Mouse (Mus musculus) adrenal gland, postnatal 4 days (tissue): ENCODE measurements around the gene Os9. TPM values are rescaled to one million over a fixed set of nuclear protein-coding genes. Genes with fewer than 3 reads are reported as not detected.
"Not testable (repeated sequence)": the region's sequence is repeated elsewhere in the genome, so short reads cannot be mapped to it uniquely, and the experiment has no call there.

Experiments
- DNase-seq, 2 experiments: peaks; one replicate each; pipeline ENCODE4 v3.0.0; 2021 to 2022; ENCODE audit warnings: low spot score in 2 of 2, mixed read lengths in 2 of 2
- long read RNA-seq, 2 experiments: library from polyadenylated mRNA; stranded (forward); transcript quantifications; one replicate each; pipeline ENCODE4 v2.0.0; 2021
- total RNA-seq, 2 experiments: library from RNA; stranded (reverse); gene quantifications; 2 replicates each; pipeline ENCODE4 v1.2.3; 2021

The Os9 gene
- total RNA-seq = 100 to 1,000 TPM; 109 to 112 TPM
- long read RNA-seq, experiment 1, transcript Os9-201 (14 exons, 2,458 nt) = major isoform, 81 of 177 reads
- long read RNA-seq, experiment 1, transcript Os9-202 (15 exons, 2,627 nt) = minor isoform, 70 of 177 reads
- long read RNA-seq, experiment 1, partial matches to known transcripts = 12 of 177 reads
- long read RNA-seq, experiment 1, other reads (novel, unspliced or antisense) = 14 of 177 reads
- long read RNA-seq, experiment 2, transcript Os9-201 (14 exons, 2,458 nt) = major isoform, 140 of 314 reads
- long read RNA-seq, experiment 2, transcript Os9-202 (15 exons, 2,627 nt) = minor isoform, 127 of 314 reads
- long read RNA-seq, experiment 2, partial matches to known transcripts = 34 of 314 reads
- long read RNA-seq, experiment 2, other reads (novel, unspliced or antisense) = 13 of 314 reads

- peak; percentile 79 to 92 for DNase-seq
Measured at GRCm38 (mm10) chr10:127121066-127121477, at the start of gene Os9. Gene Os9 (minus strand): TSS chr10:127121131.

GRCm38 (mm10) chr10:127170002-127170401, 49.1 kb upstream of the Os9 start:
- DNase-seq = no peak

- DNase-seq = no peak
Measured at GRCm38 (mm10) chr10:127167614-127168192, 46.8 kb upstream of the Os9 start.

- DNase-seq = no peak
Measured at GRCm38 (mm10) chr10:127166771-127167613, 46.1 kb upstream of the Os9 start.

- no peak for DNase-seq
Measured at GRCm38 (mm10) chr10:127166404-127166715, 45.4 kb upstream of the Os9 start.

- no peak for DNase-seq
Measured at GRCm38 (mm10) chr10:127165654-127166403, 44.9 kb upstream of the Os9 start.

GRCm38 (mm10) chr10:127165354-127165653, 44.4 kb upstream of the Os9 start:
- DNase-seq = no peak

GRCm38 (mm10) chr10:127164631-127165353, 43.9 kb upstream of the Os9 start, which contains the start of gene B4galnt1:
Gene B4galnt1 (plus strand): TSS chr10:127165225.
- no peak for DNase-seq

GRCm38 (mm10) chr10:127164190-127164589, 43.3 kb upstream of the Os9 start:
- DNase-seq = no peak

- not testable (repeated sequence) for DNase-seq
Measured at GRCm38 (mm10) chr10:127162771-127163261, 41.9 kb upstream of the Os9 start.

- no peak for DNase-seq
Measured at GRCm38 (mm10) chr10:127160728-127161127, 39.8 kb upstream of the Os9 start.

- DNase-seq = no peak
Measured at GRCm38 (mm10) chr10:127160081-127160480, 39.1 kb upstream of the Os9 start.

- no peak for DNase-seq
Measured at GRCm38 (mm10) chr10:127158471-127158870, 37.5 kb upstream of the Os9 start.

- DNase-seq = no peak
Measured at GRCm38 (mm10) chr10:127156511-127156910, 35.6 kb upstream of the Os9 start.

- no peak for DNase-seq
Measured at GRCm38 (mm10) chr10:127156089-127156488, 35.2 kb upstream of the Os9 start.

GRCm38 (mm10) chr10:127154652-127155051, 33.7 kb upstream of the Os9 start:
- DNase-seq = no peak

GRCm38 (mm10) chr10:127154241-127154640, 33.3 kb upstream of the Os9 start:
- no peak for DNase-seq

- no peak for DNase-seq
Measured at GRCm38 (mm10) chr10:127153323-127153722, 32.4 kb upstream of the Os9 start.

GRCm38 (mm10) chr10:127152556-127152955, 31.6 kb upstream of the Os9 start:
- DNase-seq = not testable (repeated sequence)

GRCm38 (mm10) chr10:127151233-127151632, 30.3 kb upstream of the Os9 start:
- DNase-seq = not testable (repeated sequence)
